Mouse (Mus musculus) left cerebral cortex, adult 2 months (tissue): ENCODE measurements around the gene Tmod4. TPM values are rescaled to one million over a fixed set of nuclear protein-coding genes. Genes with fewer than 3 reads are reported as not detected.
"Not testable (repeated sequence)": the region's sequence is repeated elsewhere in the genome, so short reads cannot be mapped to it uniquely, and the experiment has no call there.

ENCODE experiments used
- DNase-seq, 2 experiments: peaks; one replicate each; pipeline ENCODE4 v3.0.0; 2021 to 2022; ENCODE audit warnings: low spot score in 2 of 2, mixed read lengths in 1 of 2; ENCODE audit errors: extremely low spot score in 1 of 2
- H3K27ac ChIP-seq: fragments of 200-600 bp; 2 replicates; pipeline ENCODE4 v1.8.1; 2022
- H3K4me3 ChIP-seq: fragments of 200-600 bp; 2 replicates; pipeline ENCODE4 v1.8.1; 2022
- CTCF ChIP-seq: fragments of 200-600 bp; IDR thresholded peaks from 2 replicates; pipeline ENCODE4 v1.8.1; 2022; ENCODE audit warnings: antibody characterized with exemption, mild to moderate bottlenecking, moderate library complexity
- intact Hi-C: fragments of 180-260 bp; cut with DNase I; formaldehyde crosslinking; loops from one replicate; pipeline ENCODE4 v1.15.1; 2025
- total RNA-seq, 2 experiments: library from RNA; stranded (reverse); gene quantifications; 2 replicates each; pipeline ENCODE4 v1.2.3; 2021

Tmod4 gene
- total RNA-seq, 2 experiments from 2014 or later: 0.82 TPM; not detected in 1

DNA sequence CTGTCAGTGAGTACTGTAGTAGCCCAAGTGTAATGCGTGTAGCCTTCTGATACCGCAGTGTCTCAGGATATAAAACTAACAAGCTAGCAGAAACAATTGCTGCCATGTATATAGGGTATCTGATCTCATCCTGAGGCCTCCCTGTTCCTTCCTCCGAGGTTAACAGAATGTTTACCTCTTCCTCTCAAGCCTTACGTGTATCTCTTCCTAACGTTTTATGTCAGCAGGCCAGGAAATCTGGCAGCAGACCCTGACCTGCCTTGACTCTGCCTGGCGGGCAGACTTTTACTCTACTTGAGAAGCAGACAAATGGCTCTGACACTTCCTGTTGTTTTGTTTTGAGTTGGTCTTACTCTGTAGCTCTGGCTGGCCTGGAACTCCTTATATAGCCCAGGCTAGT is 2.7 kb upstream of the Tmod4 start:
- intact Hi-C loops: no loop called here
- DNase-seq: no peak
- Histone ChIP-seq H3K4me3 (no peak overlapping the region), H3K27ac (no peak overlapping the region)
- TF ChIP-seq CTCF: no peak

GRCm38 (mm10) chr3:95124972-95125371 is 696 bp downstream of the Tmod4 start:
- TF ChIP-seq CTCF: no peak
- Histone ChIP-seq H3K27ac (no peak overlapping the region), H3K4me3 (no peak overlapping the region)
- intact Hi-C loops: no loop called here
- DNase-seq: peak in 1 of 2 experiments; percentile 39

- intact Hi-C loops: no loop called here
- DNase-seq: no peak
- TF ChIP-seq CTCF: no peak
- Histone ChIP-seq H3K4me3 (no peak overlapping the region), H3K27ac (no peak overlapping the region)
These were observed 5.0 kb downstream of the Tmod4 start for GRCm38 (mm10) chr3:95129226-95129651.

- H3K27ac ChIP-seq: no peak overlapping the region
- TF ChIP-seq CTCF: no peak
- intact Hi-C loops: no loop called here
- no peak for DNase-seq
- H3K4me3 ChIP-seq: no peak overlapping the region
These were observed 5.8 kb downstream of the Tmod4 start for GRCm38 (mm10) chr3:95130081-95130480.

GRCm38 (mm10) chr3:95132389-95132788 is 8.1 kb downstream of the Tmod4 start:
- H3K4me3 ChIP-seq, H3K27ac ChIP-seq, DNase-seq, intact Hi-C loops: not testable (repeated sequence)
- TF ChIP-seq CTCF: peak; percentile 42

GRCm38 (mm10) chr3:95133176-95133575 is 8.9 kb downstream of the Tmod4 start:
- DNase-seq: no peak
- peak overlapping the region; percentile 67 for H3K4me3 ChIP-seq
- intact Hi-C loops: no loop called here
- TF ChIP-seq CTCF: no peak
- peak overlapping the region; percentile 90 for H3K27ac ChIP-seq

GRCm38 (mm10) chr3:95133680-95134101 is 9.4 kb downstream of the Tmod4 start, which contains the start of the genes Scnm1 and Lysmd1:
Gene Scnm1 (minus strand): TSS chr3:95134011.
Gene Lysmd1 (plus strand): TSS chr3:95134088.
- DNase-seq: peak; percentile 83 to 89
- Histone ChIP-seq H3K27ac (peak within 1 kb of the TSS; percentile 90), H3K4me3 (peak within 1 kb of the TSS; percentile 67)
- TF ChIP-seq CTCF: peak; percentile 15
- intact Hi-C loops: no loop called here

GRCm38 (mm10) chr3:95134133-95134532 is 9.9 kb downstream of the Tmod4 start:
- intact Hi-C loops, DNase-seq, H3K27ac ChIP-seq: not testable (repeated sequence)
- H3K4me3 ChIP-seq: peak overlapping the region; percentile 67; the same call in 1 of the 2 replicates

DNA sequence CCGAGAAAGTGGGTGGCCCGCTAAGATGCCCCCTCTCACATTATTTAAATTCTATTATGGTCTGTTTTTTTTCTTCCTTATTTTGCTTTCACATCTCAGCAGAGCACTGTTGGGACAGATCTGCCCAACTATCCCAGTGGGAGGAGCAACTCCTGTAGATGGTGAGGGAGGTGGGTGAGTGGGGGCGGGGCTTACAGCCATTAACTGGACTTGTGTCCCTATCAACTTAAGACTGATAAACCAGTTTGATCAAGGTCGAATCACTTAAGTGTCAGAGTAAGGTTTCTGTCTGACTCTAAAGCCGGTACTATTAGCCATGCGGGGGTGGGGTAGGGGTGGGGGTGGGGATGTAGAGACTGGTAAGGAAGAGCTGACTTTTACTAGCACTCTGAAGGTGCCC is 10.7 kb downstream of the Tmod4 start:
- peak overlapping the region; percentile 59; the same call in 1 of the 2 replicates for H3K27ac ChIP-seq
- intact Hi-C loops: no loop called here
- TF ChIP-seq CTCF: no peak
- peak overlapping the region; percentile 46 for H3K4me3 ChIP-seq
- no peak for DNase-seq

- H3K4me3 ChIP-seq: peak overlapping the region; percentile 46
- no peak overlapping the region for H3K27ac ChIP-seq
- intact Hi-C loops: no loop called here
- TF ChIP-seq CTCF: no peak
- DNase-seq: no peak
These were observed 11.3 kb downstream of the Tmod4 start for GRCm38 (mm10) chr3:95135433-95136052.

- Histone ChIP-seq H3K27ac (no peak overlapping the region), H3K4me3 (no peak overlapping the region)
- intact Hi-C loops: no loop called here
- TF ChIP-seq CTCF: no peak
- DNase-seq: no peak
These were observed 12.1 kb downstream of the Tmod4 start for GRCm38 (mm10) chr3:95136336-95136735.

DNA sequence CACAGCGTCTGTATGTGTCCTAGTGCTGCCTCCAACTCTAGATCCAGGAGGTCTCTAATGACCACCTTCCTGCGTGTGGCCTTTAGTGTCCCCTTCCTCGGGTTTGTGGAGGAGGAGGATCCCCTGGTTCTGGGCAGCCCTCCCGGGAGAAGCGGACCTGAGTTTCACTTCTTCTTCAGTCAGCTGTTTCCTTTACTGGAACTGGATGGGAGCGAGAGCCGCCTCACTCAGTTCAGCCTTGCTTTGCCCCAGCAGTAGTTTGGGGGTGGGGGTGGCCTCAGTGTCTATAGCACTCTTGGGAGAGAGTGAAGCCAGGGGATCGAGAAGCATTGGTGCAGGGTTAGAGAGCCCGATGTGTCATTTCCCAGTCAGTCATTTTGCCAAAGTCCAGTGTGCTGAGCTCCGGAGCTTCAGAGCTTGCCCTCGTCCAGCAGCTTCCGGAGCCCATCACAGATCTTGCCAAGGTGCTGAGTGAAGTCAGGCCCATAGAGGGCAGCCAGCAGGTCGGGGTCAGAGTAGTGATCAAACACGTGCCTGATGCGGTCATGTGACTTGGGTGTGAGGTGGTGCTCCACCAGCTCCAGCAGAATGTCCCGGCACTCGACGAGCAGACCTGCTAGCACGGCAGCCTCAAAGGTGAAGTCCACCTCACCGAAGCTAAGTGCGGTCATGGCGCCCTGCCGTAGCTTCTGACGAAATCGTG is 15.5 kb downstream of the Tmod4 start:
- no peak for DNase-seq

GRCm38 (mm10) chr3:95140289-95140595 is 16.0 kb downstream of the Tmod4 start:
- TF ChIP-seq CTCF: no peak
- Histone ChIP-seq H3K27ac (no peak overlapping the region), H3K4me3 (no peak overlapping the region)
- DNase-seq: no peak
- intact Hi-C loops: loop anchor here (2.0 to 5.0 kb wide), 2 partner anchors 77 to 142 kb away; partner anchors contain the start of genes Gabpb2, Mindy1 and Prune1

More for the DNA sequence above, 15.5 kb downstream of the Tmod4 start:
- H3K4me3 ChIP-seq: no peak overlapping the region
- no peak; the same call in 1 of the 2 replicates for TF ChIP-seq CTCF
- no peak overlapping the region for H3K27ac ChIP-seq
- intact Hi-C loops: loop anchor here (2.0 to 5.0 kb wide), 2 partner anchors 77 to 143 kb away; partner anchors contain the start of genes Gabpb2, Mindy1 and Prune1
